Mouse (Mus musculus) stomach, postnatal 0 days (tissue): ENCODE results near the gene Tbcd.

Experiments
- CTCF ChIP-seq: IDR thresholded peaks from 2 replicates; pipeline ENCODE4 v1.5.1; 2016; ENCODE audit warnings: antibody characterized with exemption, low read depth, mild to moderate bottlenecking, moderate library complexity
- EP300 ChIP-seq: optimal IDR thresholded peaks from 2 replicates; pipeline ENCODE3; 2016; ENCODE audit warnings: antibody characterized with exemption

DNA sequence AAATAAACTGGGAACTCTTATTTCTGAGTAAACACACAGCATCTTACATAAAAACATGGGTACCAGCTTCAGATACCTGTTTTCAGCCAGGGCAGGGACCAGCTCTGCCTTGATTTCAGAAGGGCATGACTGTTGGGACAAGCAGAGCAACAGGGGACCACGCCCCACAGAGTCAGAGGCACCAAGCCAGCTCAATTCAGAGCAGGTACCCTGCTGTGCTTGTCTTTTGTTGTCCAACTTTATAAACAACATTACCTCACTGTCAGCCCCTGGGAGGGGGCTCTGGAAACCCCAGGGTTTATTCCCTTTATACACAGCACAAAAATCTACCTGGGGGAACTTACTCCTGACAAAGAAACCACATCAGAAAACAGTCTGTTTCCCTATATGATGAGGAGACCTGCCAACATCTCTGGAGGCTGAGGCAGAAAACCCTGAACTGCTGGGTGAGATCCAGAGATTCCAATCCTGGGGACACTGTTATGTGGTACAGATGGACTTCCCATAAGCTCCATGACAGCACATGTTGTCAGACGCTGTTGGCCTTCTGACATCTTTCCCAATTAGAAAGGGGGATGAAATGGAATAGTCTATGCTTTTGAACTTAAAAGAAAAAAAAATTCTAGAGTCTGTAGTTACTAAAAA lies 189.9 kb downstream of the Tbcd start:
- no peak for TF ChIP-seq CTCF
- TF ChIP-seq EP300, result no peak
